Mouse (Mus musculus) embryo, embryonic 9.5 days (tissue): ENCODE results near the gene Zfp248.
A peak's percentile ranks its signal among the peaks of the same experiment; 100 is the strongest.

Source experiments
- DNase-seq: peaks from one replicate; pipeline ENCODE4 v3.0.0-alpha.2; 2017; ENCODE audit errors: extremely low spot score

Zfp248 gene

GRCm38 (mm10) chr6:118455042-118455631 is at the start of gene Zfp248:
Zfp248 (minus strand) TSS chr6:118455528.
- DNase-seq: peak; percentile 89

- no peak for DNase-seq
These were observed 43.7 kb upstream of the Zfp248 start for GRCm38 (mm10) chr6:118499010-118499409.

GRCm38 (mm10) chr6:118482125-118482524 is 26.8 kb upstream of the Zfp248 start:
- no peak for DNase-seq

DNA sequence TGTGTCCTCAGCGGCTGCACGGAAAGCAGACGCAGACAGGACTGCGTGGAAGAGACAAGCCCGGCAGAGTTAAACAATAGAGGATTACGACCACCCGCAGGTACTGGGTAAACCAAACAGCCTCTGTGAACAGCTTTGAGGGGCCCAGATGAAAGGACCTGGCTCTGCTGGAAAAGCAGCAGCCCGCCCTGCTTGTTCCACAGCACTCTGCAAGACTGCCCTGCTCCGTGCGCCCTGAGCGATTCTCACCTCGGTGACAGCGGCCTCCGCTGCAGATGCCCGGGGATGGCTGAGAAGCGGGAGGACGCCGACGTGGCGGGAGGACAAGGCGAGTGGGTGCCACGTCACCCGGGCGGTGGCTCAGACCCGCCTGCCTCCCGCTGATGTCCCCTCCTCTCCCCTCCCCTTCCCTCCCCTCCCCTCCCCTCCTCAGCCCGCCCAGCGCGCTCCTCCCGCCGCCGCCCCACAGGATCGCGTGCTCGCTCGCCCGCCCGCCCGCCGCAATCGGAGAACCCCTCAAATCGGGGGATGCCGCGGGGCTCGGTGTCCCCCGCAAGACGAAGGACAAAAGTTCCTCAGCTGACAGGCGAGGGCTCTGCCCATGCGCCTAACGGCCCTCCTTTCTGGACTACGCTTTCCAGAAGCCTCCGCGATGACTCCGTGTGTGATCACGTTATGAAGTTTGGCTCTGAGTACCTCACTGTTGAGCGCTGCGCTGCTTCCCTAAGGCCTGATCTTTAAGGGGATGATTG is 23.8 kb upstream of the Zfp248 start, which contains the start of gene Zfp9:
Gene Zfp9, minus strand, starts transcription at position 364 of the 752 bp plus-strand sequence.
- DNase-seq: peak; percentile 83

DNA sequence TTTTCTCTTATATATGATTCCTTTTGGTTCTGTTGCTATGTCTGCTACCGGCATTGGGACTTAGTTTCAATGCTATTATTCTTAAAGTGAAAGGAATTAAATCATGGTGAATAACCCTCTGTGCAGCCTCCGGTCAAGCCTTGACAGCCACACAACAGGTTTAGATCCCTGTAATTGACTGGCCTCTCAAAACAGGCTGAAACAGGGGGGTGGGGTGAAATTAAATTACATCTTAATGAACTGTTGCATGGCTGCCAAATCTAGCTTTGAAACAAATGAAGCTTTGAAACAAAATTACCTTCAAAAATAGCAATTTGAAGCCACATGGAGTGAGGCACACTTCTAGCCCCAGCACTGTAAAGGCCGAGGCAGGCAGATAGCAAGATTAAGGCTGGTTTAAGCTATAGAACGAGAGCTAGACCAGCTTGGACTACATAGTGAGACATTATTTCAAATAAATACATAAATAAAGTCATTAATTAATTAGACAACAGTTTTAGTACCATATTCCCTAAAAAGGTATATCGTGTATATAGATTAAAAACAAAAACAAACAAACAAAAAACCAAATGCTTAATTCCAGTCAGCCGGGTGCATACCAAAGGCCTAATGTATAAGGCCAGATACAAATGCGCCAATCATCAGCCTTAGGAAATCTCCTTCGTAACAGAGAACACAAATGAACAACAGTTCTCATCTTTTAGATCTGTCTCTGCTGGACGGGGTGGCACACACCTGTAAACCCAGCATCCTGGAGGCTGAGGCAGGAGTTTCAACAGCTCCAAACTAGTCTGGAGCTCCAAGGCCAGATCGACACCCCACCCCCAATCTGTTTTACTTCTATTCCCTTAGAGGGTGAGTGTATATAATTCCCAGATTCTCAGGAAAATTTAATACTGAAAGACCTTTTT is 22.8 kb upstream of the Zfp248 start:
- peak; percentile 29 for DNase-seq

GRCm38 (mm10) chr6:118462069-118462705 is 6.9 kb upstream of the Zfp248 start:
- no peak for DNase-seq

- DNase-seq: no peak
These were observed 2.4 kb upstream of the Zfp248 start for GRCm38 (mm10) chr6:118457726-118458125.

- peak; percentile 2 for DNase-seq
These were observed 876 bp downstream of the Zfp248 start for GRCm38 (mm10) chr6:118454452-118454851.

GRCm38 (mm10) chr6:118431502-118431901 is 23.8 kb downstream of the Zfp248 start:
- DNase-seq: no peak

DNA sequence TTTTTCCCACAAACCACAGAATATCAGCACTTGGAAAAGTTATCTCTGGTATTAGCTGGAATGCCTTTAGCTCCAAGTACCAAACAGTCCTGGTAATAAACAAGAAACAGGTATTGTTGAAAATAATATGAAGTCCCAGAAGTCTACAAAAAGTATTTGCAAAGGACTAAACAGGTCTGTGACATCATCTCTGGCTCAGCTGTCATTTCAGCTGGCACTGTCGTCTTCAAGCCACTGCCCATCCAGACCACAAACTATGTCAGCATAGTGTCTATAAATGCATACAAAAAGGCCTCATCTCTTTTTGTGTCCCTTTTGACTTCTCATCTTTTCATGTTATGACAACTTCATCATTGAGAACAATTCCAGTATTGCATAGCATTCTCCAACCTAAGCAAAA is 28.7 kb downstream of the Zfp248 start:
- DNase-seq: no peak

DNA sequence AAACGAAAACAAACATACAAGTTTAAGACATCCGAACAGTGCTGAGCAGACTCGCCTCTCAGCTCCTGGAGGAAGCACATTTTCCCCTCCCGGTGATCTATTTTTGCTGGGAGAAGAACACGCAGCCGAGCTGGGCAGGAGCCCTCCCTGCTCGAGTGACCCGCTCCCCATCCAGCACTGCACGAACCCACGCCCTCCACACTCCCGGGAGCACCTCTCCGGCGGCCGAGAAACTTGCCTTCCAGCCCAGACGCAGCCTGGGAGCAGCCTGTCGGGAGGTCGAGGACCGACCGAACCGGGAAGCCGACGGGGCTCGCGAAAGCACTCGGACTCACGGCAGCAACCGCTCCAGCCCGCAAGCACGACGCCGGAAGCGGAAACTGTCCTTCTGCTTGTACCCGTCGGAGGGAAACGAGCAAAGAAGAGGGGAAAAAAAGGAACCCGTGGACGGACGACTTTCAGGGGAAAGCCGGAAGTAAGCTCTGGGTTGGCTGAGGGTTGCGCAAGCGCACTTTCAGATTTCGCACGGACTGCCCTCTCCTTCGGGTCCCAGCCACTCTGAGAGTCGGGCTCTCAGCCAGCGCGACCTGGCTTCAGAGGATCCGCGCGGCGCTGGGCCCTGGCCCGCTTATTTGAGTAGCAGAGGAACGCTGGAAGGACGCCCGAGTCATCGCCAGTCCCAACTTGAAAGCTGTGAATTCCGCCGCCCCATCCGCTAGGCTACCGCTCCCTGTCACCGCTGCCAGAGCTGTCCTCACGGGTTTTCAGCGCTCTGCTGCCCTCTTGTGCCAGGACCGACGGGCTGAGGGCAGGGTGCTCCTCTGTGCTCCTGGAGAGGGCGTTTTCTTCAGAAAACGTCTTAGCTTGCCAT is 36.0 kb downstream of the Zfp248 start, which contains the start of gene Bms1:
Gene Bms1, minus strand, starts transcription at position 425 of the 871 bp plus-strand sequence.
- DNase-seq: peak; percentile 95

GRCm38 (mm10) chr6:118410428-118410827 is 44.9 kb downstream of the Zfp248 start:
- no peak for DNase-seq

DNA sequence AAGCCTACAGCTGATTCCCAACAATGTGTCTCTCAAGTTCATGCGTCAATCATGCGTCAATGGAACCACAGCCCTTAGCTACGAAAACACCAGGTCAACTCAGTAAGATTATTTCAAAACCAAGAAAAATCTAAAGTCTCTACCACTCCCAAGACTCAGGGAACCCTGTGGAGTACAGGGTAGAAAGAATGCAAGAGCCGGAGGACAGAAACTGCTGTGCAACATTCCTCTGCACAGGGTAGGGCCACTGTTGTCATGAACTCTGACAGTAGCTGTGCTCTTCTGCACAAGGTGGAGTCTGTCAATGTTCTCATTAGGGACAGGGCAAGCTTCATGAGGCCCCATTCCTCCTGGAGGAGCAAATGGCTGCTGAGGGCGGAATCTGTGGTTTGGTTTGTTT is 46.8 kb downstream of the Zfp248 start:
- no peak for DNase-seq

DNA sequence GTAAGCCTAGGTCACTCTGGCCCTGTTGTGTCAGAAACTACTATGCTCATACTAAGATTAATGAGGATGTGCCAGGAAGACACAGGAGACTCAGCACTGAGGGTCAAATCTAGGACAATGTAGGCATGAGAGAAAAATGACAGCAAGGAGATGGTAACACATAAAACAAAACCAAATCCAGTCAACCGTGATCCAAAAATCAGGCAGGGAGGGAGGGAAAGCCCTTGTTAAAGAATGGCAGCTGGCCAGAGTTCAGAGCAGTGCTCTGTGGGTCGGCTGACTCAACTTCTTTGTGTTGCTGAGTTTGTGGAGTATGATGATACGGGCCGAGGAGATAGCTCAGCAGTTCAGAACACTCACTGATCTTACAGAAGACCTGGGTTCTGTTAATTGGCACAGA is 48.9 kb downstream of the Zfp248 start:
- no peak for DNase-seq

DNA sequence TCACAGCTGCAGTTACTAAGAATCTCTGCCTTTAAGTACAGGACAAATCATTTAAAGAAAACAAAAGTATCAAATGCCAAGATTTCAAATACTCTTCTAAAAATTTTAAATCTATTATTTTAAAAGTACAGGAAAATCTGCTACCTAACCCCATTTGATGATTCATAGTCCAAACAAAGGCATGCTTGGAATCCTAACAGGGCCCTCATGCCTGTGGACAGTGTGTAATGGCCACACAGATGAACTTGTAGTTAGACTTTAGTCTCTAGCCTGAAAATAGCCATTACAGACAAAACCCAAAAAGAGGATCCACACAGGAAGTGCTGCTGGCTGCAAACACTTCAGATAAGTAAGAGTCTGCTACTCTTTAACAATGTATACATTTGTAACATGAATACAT is 64.6 kb downstream of the Zfp248 start:
- DNase-seq: no peak

GRCm38 (mm10) chr6:118385962-118386361 is 69.4 kb downstream of the Zfp248 start:
- no peak for DNase-seq

DNA sequence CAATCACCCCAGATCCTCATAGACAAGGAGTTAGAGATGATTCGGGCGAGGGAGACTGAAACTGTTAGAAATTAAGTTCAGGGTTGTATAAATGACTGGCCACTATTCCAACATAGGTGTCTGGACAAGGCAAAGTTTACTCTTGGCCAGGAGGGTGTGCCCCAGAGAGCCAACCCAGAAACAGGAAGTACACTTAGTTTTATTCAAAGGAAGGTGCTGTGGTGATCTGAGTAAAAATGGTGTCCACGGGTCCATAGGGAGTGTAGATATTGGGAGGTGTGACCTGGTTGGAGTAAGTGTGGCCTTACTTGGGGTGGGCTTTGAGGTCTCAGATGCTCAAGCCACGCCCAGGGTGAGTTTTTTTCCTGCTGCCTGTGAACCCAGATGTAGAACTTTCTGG is 74.1 kb downstream of the Zfp248 start:
- no peak for DNase-seq

DNA sequence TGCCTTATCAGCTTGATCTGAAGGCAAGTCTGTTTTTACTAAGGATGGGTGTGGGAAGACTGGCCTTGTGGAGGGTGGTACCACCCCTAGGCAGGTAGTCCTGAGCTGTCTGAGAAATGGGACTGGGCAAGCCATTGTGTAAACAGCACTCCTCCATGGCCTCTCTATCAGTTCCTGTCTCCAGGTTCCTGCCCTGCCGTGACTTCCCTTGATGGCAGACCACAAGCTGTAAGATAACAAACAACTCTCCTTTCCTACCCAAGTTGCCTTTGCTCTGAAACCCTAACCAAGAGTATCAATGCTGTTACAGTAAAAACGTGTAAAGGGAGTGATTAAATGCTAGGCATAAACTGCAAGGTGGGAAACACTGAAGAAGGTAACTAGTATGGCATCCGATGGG is 74.7 kb downstream of the Zfp248 start:
- DNase-seq: no peak

- peak; percentile 87 for DNase-seq
These were observed 75.7 kb downstream of the Zfp248 start for GRCm38 (mm10) chr6:118379451-118380167.

GRCm38 (mm10) chr6:118377611-118378010 is 77.7 kb downstream of the Zfp248 start:
- no peak for DNase-seq
